Mouse (Mus musculus): Measurements from ENCODE around the gene Snupn.
"Not testable (repeated sequence)": the region's sequence is repeated elsewhere in the genome, so short reads cannot be mapped to it uniquely, and the experiment has no call there.

Gene Snupn

DNA sequence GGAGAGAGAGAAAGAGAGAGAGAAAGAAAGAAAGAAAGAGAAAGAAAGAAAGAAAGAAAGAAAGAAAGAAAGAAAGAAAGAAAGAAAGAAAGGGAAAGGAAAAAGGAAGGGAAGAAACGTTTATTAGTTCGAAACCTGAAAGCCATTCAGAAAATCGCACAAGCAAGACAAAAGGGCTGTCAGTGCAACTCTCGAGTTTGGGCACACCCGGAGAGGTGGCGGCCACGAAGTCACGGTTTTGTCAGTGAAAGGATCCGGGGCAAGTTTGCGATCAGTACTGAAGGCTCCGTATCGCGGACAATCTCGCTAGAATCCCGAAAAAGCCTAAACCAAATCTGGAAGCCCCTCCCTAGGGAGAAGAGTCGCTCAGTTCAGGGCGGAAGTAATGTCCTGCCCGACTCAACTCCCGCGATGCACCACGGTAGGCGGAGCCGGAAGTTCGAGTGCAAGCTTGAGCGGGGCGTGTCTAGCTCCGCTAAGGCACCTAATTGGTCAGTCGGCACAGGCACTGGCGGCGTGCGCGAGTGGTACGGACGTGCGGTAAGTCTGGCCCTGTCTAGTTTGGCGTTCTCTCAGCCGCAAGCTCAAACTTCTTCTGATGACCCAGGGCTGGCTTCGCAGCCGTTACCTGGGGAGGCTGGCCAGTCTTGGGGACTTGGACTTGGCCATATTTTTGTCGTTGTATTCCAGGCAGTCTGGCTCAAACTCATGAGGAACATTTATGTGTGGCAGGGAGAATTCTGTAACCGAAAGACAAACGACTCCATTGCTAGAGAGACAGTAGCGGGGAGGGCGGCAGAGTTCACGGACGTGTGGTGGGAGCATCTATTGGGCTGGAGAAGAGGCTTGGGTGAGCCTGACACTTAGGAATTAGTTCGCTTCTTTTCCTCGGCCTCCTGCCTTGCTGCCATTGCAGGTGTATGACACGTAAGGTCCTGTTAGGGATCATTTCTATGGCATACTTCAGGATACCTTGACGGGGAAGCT lies at the start of gene Snupn:
Gene Snupn (plus strand): TSS at position 465 of the 987 bp plus-strand sequence.
- in situ Hi-C loops (cut with MboI; ENCODE audit: low sequenced_read_pairs): no loop called here

DNA sequence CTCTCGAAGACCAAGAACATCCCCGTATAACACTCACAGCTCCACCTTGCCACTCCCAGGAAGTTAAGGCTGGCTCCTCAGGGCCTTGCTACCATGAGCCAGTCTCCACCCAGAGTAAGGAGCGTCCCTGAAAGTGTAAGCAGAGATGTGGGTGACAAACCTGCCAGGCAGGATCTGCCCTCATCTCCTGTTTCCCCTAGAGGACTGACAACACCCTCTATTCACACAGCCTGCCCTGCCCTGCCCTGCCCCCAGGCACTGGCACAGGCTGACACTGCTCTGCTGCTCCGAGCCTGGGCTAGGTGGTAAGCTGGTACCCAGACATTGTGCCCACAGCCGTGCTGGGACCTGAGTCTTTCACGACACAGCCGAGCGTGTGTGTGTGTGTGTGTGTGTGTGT lies 49.5 kb upstream of the Snupn start:
- in situ Hi-C loops (cut with MboI; ENCODE audit: low sequenced_read_pairs): no loop called here

DNA sequence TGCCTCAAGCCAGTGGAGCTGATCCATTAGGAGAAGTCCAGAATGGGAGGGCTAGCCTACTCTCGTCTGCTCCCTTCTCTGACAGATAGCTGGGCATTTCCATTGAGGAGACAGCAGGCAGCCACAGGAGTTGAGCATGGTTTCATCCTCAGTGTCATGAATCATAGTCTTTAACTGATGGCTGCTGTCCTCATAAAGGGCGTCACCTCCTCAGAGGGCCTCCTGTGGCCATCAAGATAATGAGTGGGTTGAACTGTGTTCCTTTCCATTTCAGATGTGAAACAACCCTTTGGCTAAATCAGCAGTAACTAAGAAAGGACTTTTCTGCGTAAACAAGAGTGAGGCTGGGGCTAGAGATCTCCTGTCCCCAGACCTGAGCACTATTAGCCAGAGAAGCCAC lies 47.0 kb upstream of the Snupn start:
- in situ Hi-C loops (cut with MboI; ENCODE audit: low sequenced_read_pairs): no loop called here

DNA sequence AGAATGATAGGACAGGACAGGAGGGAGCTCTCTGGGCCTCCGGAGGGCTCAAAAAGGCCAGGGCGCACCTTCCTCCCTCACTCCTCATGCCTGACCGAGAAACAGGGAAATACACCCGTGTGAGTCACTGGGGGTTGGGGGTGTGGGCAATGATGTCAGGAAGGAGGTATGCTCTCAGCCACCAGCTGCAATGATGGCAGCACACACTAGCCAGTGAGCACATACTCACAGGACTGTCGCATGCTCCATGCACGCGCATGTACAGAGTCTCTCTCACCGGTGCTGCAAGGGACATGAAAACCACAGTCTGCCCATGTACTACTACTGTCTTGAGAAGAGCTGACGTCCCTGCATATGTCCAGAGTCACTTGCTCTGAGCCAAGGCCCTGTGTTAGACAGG lies 43.1 kb upstream of the Snupn start:
- in situ Hi-C loops (cut with MboI; ENCODE audit: low sequenced_read_pairs): no loop called here

DNA sequence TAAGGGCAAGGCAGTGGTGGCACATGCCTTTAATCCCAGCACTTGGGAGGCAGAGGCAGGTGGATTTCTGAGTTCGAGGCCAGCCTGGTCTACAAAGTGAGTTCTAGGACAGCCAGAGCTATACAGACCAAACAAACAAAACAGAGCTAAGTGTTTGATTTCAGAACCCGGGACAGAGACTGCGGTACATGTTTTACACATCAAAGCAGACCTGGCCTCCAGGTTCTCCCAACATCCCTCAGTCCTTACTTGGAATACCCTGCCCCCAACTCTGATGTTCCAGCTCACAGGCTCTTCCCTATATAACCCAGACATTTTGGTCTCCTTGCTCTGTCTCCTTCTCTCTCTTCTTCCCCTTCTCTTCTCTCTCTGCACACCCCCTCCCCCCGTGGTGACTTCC lies 40.7 kb upstream of the Snupn start:
- in situ Hi-C loops (cut with MboI; ENCODE audit: low sequenced_read_pairs): not testable (repeated sequence)

DNA sequence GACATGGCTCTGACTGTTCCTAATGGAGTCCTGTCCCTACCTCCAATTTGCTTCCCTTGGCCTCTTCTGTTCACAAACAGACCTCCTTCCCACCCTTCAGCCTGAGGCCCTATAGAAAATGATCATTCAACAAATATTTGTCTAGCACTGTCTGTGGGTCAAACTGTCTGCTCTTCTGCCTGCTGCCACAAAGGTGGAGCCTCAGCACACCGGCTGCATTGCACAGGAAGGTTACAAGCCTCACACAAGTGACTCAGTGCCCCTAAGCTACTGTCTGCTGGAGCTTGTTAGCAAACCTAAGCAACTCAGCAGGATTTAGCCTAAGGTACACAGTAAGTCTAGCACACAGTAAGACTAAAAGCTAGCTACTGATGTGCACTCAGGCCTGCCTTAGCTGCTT lies 39.7 kb upstream of the Snupn start:
- in situ Hi-C loops (cut with MboI; ENCODE audit: low sequenced_read_pairs): no loop called here

DNA sequence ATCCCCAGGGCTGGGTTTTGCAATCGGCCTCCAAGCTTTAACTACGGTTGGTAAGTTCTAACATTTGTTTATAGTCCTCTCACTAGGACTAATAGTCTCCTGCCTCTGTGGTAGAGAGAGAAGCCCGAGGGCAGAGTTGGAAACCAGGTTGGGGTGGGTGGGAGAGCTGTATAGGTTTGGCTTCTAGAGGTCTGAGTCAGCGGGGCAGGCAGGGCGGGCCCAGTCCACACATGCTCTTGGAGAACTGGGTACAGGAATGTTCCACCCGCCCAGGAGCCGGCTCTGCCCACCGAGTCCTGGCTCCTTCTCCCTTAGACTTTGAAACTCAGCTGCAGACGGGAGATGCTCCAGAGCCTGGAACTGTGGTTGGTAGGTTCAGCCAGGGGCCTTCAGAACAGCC lies 36.7 kb upstream of the Snupn start:
- in situ Hi-C loops (cut with MboI; ENCODE audit: low sequenced_read_pairs): no loop called here

DNA sequence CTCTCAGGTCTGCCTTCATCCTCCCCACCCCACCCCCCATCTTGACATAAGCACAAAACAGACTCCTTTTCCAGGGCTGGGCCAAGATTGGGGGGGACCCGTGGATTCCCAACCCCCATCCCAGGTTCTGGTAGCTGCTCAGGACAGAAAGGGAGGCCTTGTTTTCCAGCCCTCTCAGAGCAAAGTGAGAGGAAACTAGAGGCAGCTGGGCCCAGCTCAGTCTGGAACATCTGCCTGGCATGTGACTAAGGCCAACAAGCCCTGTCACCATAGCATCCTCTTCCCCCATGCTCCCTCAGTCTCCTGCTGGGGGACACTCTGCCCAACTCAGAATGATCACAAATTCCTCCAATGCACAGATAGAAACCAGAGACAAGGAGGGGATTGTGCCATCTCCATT lies 35.6 kb upstream of the Snupn start:
- in situ Hi-C loops (cut with MboI; ENCODE audit: low sequenced_read_pairs): no loop called here

DNA sequence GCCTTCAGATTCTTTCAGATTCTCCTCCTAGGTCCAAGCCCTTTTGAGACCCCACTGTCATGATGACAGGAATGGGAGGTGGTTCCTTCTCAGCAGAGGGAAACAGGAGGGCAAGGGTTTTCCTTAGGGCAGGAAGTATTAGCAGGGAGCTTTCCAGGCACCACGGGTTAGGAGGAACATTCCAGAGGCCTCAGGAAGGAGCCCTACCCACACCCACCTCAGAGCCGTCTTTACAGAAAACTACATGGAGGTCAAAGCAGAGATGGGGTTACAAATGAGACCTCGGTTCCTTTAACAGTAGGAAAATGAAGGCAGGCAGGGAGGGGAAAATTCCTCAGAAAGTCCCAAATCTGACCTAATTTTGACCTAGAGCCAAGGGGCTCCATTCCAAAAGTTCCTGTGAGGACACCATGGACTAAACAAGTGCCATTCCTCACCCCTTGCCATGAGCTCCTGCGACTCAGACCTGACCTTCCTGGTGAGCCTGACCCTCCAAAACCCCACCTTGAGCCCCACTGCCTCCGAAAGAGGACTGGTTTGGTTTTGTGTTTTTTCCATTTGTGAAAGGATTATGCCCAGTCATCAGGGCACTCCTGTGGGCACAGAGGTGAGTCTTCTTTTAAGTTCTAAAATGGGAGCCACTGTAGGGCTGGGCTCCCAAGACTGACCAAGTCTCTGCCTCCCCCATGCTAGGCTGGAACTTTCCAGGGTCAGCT lies 34.8 kb upstream of the Snupn start:
- in situ Hi-C loops (cut with MboI; ENCODE audit: low sequenced_read_pairs): no loop called here

DNA sequence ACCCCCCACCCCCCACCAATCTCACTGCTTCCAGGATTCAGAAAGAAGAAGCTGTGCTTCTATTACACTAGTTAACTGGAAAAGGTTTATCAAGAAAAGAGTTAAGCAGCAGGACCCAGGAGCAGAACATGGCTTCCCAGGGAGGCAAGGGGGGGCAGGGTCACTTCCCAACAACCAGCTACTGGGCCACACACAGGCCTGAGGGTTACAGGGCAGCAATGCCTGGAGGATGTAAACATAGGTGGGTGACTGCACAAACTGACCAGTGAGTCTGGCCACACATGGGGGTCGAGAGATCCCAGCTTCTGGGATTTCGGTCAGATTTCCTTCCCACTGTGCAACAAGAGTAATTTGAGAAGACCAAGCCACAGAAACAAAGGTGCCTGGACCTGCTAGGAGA lies 33.5 kb upstream of the Snupn start:
- in situ Hi-C loops (cut with MboI; ENCODE audit: low sequenced_read_pairs): no loop called here

DNA sequence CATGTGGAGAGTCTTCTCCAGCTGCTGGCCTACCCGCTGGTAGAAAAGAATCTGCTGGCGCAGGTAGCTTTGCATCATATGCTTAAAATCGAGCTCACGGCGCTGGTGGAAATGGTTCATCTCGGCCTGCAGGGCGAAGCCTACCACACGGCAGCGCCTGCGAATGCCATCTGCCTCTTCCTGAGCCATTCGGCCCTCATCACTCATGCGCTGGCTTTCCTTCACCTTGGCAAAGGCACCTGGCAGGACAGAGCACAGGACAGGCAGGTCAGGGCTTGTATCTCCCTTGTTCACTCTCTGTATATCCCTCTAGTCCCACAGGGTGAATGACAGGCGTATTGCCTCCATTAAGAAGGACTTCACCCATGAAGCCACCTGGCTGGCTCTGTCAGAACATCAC lies 32.2 kb upstream of the Snupn start:
- in situ Hi-C loops (cut with MboI; ENCODE audit: low sequenced_read_pairs): no loop called here

DNA sequence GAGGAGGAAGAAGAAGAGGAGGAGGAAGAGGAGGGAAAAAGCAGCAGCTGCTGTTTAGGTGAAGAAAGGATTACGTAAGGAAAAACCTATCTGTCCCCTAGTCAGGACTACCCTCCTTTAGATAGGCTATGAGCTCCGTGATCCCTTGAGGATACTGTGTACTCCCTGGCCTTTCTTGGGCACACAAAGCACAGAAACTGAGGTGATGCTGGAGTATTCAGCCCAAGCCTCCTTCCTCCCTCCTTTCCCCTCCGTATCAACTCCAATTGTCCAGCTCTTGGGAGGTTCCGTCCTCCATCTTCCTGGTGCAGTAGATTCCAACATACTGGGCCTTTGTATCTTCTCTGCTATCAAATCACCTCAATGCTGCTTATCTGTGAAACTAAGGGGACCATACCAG lies 27.9 kb upstream of the Snupn start:
- in situ Hi-C loops (cut with MboI; ENCODE audit: low sequenced_read_pairs): no loop called here

DNA sequence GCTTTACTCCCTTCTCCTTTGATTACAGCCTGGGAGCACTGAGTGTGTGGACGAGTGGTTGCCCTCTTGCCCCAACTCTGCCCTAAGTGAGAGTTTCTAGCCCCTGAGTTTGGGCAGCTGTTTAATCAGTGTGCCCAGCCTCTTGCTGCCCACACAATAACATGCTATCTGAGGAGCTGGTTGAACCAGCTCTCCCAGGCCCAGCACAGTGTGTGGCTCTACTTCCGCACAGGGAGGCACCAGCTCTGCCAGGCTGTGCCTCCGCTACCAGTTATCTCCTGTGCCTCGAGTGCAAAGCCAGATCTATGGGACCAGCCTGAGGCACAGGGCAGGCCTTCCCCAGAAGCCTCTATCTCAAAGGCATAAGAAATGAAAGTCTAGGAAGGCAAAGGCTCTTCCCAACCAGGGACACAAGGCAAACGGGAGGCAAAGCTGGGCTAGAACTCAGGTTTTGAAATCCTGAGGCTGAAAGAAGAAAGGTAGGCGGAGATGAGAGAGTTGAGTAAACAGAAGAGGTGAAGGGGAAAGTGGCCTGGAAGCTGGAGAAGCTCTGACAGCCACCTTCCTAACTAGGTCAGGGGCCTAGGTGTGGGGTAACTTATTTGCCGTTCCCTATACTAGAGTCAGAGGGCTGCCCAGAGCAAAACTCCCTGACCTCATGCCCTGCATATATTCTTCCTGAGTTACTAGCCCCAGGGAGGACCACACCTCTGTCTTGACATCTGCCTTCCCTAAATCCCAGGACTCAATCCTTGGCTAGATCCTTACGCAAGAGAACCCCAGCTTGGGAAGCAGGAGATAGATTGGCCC lies 26.6 kb upstream of the Snupn start:
- in situ Hi-C loops (cut with MboI; ENCODE audit: low sequenced_read_pairs): no loop called here

DNA sequence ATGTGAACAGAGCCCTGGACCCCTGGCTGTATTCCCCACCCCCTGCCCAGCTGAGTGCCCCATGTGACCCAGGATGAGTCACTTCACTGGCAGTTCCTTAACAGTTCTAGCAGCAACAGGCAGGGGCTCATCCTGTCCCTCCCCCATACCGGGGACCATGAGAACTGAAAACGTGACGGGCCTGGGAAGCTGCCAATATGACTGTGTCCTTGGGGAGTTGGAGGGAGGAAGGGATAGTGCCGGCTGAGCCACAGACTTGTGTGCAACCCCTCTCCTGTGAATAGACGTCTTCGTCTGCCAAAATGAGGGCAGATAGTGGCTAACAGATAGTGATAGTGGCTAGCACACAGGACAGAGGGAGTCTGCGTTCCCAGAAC lies 26.0 kb upstream of the Snupn start:
- in situ Hi-C loops (cut with MboI; ENCODE audit: low sequenced_read_pairs): no loop called here

DNA sequence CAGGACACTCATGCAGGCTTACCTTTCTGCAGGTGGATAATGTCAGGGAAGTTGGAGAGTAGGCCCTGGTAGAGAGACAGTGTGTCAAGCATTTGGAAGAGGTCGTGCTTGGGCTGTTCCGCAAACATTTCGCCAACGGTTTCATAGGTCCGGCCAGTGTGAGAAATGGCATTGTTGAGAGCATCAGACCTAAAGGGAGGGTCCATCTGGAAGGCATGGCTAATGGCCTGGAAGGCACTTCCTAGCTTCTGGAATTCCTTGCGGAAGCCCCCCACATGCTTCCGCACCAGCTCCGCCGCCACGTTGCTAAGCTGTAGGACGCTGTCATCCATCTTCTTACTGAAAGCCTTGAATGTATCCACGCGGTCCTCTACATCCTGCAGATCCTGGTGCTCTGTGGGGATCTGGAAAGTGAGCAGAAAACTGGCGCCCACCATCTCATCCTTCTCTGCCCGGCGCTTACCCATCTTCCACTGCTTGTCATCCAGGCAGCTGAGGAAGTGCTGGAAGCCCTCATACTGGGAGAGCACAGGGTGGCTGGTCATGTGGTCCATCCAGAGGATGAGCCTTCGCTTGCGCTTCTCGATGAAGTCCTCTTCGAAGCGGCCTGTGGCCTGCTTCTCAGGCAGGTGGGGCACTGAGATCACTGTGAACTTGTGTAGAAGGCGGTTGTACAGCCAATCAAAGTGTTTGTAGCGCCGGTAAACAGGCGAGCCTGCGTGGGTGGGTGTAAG lies 25.2 kb upstream of the Snupn start:
- in situ Hi-C loops (cut with MboI; ENCODE audit: low sequenced_read_pairs): no loop called here

DNA sequence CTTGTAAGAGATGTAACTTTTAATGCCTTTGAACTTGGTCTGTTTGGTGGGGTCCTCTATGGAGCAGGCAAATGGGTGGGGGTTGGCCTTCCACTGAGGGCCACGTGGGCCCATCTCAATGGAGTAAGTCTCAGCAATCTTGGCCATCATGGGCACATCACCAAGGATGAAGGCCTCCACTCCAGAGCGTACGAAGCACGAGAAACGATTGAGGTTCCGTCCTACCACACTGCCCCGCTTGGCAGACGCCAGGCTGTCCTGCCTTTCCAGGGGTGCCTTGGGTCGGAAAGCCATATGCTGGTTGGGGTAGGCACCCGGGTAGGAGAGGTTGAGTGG lies 24.7 kb upstream of the Snupn start:
- in situ Hi-C loops (cut with MboI; ENCODE audit: low sequenced_read_pairs): no loop called here

DNA sequence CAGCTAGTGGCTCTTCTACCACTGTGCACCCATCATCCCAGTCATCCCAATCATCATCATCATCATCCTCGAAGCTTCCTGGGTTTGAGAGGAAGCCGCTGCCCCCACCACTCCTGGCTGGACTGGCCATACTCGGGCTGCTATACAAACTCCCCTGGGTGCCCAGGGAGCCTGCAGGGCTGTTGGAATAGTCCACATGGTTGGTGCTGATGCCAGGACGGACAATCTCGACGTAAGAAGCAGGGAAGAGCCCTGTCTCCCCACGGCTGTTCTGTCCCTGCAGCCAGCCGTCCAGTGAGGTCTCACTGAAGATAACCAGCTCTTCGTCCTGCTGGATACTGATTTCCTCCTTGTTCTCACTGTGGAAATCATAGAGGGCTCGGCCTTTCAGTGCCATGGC lies 24.3 kb upstream of the Snupn start:
- in situ Hi-C loops (cut with MboI; ENCODE audit: low sequenced_read_pairs): no loop called here

DNA sequence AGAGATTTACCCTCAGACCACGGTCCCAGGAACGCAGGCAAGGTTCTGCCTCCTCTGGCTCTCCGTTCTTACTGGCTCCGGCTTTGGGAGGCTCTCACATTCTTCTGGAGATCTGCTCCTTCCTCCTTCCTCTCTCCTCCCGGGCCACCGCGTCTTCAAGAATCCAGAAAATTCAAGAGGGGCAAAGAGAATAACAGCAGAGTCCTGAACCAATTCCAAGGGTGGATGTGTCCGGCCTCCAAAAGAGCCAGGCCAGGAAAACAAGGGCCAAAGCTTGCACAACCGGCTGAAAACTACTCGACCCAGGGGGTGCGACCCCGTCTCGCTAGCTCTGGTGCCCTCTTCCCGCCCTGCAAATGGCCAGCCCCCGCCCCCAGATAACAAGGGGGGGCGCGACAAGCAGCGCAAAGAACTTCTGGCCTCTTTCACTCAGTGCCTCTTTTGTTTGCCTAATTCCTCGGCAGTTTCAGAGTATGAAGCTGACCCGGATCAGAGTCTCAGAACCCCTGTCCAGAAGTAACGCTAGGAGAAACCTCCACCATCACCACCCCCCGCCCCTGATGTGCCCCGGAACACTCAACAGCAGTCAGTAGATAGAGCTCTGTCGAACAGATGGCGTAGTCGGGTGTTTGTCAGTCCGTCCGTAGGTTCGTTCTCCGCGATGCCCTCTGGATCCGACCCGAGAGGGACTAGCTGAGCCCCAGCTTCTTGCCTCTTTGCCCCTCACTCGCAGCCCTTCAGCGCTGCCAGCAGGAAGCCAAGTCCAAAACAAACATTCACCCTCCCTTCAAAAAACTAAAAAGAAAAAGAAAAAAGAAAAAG lies 23.3 kb upstream of the Snupn start:
- in situ Hi-C loops (cut with MboI; ENCODE audit: low sequenced_read_pairs): no loop called here

DNA sequence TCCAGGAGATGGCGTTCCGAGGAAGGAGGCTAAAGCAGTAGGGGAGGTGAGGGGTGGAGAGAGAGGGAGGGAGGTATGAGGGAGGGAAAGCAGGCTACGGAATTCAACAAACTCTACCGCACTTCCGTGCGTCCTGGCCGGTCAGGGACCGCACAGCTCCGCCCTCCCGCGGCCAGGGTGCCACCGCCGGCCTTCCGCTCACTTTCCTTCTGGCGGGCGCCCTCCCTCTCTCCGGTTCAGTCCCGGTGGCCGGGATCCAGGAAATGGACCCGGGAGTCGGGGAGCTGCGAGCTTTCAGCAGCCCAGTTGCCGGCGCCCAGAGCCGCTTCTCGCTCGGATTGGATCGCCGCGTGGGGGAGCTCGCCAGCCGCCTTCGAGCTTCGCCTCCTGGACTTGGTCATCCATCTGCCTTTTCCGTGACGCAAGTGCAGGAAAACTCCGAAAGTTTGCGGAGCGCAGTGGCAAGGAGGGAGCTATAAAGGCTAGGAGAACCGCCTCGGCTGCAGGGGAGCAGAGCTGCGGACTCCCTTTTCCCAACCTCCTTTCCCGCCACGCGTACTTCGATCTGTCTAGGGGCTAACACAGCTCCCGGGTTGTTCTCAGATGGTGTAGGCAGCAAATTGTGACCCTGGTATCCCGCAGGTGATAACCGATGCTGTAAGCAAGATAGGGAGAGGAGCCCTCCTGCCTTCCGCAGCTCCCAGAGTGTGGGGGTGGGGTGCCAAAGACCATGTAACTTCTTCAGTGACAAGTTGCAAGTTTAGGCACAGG lies 22.5 kb upstream of the Snupn start, which contains the start of gene Snx33:
Gene Snx33 (minus strand): TSS at position 331 of the 771 bp plus-strand sequence.
- in situ Hi-C loops (cut with MboI; ENCODE audit: low sequenced_read_pairs): no loop called here
